Mouse (Mus musculus) gastrocnemius, postnatal 14 days (tissue): ENCODE measurements at regions not wholly inside any gene's neighbourhood (a gene's known extent, or its start where the extent isn't known, plus 50 kb on each side); places are given as distances from the start of the nearest gene placed in this dataset.

Experiments used
- DNase-seq: peaks from one replicate; pipeline ENCODE4 v3.0.0; 2021; ENCODE audit warnings: mixed read lengths
- intact Hi-C: fragments of 180-260 bp; cut with DNase I; formaldehyde crosslinking; loops from one replicate; pipeline ENCODE4 v1.15.1; 2025; ENCODE audit warnings: low total_unique reads

DNA sequence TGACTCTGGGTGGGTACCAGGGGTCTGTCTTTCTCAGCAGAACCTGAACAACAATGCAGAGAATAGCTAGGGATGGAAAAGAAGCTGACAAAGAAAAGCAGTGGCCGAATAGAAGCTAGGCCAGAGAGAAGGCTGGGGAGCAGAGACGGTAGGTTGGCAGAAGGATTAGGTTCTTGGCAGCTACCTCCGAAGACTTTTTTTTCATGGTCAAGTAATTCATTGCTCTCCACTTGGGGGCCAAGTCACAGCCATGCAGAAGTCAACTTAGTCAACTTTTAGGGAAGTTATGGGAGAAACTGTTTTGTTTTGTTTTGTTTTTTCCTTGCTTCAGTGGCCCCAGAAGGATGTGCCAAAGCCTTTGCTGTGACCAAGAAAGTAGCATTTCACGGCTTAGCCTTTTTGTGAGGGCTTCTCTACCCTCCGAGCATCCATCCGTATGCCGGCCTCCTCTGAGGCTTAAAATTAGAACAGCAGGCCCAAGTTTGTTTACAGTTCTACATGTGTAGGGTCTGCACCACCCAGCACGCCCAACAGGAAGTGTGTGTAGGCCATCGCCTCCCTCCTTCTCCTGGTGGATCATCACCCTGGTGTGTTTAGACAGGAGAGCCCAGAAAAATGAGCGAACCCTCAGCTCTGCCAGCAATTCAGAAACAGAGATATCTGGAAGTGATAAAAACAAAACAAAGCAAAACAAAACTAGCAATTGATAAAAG lies 226.2 kb downstream of the Tbx18 start:
- intact Hi-C loops, result no loop called here
- DNase-seq, result no peak

GRCm38 (mm10) chr9:87464141-87464540 lies 208.8 kb upstream of the Cep162 start:
- intact Hi-C loops, result no loop called here
- peak; percentile 22 for DNase-seq

- intact Hi-C loops, result no loop called here
- DNase-seq, result no peak
These were observed 197.9 kb upstream of the Cep162 start for GRCm38 (mm10) chr9:87453261-87453660.

DNA sequence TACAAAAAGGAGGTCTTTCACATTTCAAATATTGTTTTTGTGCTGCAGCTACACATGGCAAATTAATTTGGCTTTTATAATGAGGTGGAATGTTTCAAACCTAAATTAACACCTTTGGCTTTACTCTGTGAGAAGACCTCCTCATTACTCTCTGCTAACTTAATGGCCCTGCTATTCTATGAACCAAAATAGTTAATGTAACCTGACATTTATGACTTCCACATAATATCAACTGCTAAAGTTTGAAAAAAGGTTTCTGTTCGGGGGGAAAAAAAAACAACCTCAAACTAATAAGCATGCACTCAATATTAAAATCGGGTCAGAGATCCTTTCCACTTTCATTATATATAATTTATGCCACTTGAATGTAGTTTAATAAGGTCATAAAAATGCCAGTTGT lies 197.2 kb upstream of the Cep162 start:
- no peak for DNase-seq
- intact Hi-C loops, result no loop called here

DNA sequence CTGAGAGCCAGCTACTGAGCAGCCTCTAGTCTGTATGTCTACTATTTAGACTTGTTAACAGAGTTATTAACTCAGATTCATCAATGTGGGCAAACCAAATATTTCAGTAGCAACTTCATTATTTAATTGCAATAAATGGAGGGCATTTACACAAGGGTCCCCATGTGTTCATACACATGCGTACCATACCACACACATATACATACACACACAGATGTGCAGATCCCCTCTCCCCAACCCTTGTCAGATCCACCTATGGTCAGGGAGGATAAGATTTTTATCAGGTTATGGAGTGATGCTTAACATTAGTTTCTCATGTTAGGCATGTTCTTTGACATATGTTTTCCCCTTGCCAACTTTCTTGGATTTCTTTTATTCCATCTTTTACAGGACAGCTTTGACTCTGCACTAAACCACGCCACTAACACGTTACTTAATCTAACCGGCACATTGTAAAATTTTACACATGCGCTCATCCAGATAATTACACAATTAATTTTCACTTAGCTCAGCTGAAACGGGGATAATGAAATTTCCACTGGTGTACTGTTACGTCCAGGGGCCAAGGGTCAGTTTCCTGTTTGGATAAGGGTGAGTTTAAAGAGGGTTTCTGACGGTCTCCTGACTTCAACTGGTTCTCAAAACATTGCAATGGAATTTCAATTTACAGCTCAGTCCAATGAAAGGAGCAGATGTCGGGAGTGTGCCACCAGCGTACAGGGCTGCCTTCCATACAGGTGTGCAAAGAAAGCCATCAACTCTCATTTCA lies 188.3 kb upstream of the Cep162 start:
- intact Hi-C loops, result no loop called here
- no peak for DNase-seq

DNA sequence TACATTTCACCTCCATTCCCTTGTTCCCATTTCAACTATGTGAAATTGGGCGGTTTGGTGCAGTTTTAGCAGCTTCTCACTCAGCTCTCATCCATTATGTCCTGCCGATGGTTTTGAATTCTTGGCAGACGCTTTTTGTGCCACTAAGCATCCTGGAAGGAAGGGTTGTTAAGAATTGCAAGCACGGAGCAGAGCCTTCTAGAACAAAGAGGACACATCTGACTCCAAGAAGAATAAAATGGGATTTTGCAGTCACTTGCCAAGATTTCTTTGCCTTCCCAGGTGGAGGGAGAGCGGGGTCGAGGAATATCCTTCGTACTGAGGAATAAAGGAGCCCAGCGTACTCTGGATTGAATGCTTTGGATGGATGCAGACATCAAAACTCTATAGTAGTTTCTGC lies 176.7 kb upstream of the Cep162 start:
- intact Hi-C loops, result no loop called here

GRCm38 (mm10) chr9:87431523-87431922 lies 176.2 kb upstream of the Cep162 start:
- no peak for DNase-seq
- intact Hi-C loops, result no loop called here

More for the DNA sequence above, 176.7 kb upstream of the Cep162 start:
- no peak for DNase-seq

DNA sequence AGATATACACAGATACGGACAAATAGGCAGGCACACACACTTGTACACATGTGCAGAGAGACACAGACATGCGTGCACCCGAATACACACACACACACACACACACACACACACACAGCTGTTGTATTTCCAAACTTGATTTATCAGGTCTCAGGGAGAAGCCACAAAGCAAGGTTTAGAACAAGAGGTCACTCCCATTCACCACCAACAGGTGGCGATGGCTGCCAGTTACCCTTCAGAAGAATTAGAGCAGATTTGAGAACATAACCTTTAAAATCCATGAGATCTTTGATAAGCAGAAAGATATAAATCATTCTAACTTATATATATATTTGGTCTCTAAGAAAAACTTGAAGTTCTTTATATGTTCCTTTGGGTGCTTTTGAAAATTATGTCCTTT lies 169.9 kb upstream of the Cep162 start:
- DNase-seq, result peak; percentile 18
- intact Hi-C loops, result loop anchor here (10.0 kb wide), 1 partner anchor 800 kb away; no protein-coding TSS in a partner anchor

GRCm38 (mm10) chr9:87421175-87421574 lies 165.8 kb upstream of the Cep162 start:
- DNase-seq, result no peak
- intact Hi-C loops, result loop anchor here (10.0 kb wide), 1 partner anchor 804 kb away; no protein-coding TSS in a partner anchor

GRCm38 (mm10) chr9:87419376-87419775 lies 164.0 kb upstream of the Cep162 start:
- intact Hi-C loops, result no loop called here

DNA sequence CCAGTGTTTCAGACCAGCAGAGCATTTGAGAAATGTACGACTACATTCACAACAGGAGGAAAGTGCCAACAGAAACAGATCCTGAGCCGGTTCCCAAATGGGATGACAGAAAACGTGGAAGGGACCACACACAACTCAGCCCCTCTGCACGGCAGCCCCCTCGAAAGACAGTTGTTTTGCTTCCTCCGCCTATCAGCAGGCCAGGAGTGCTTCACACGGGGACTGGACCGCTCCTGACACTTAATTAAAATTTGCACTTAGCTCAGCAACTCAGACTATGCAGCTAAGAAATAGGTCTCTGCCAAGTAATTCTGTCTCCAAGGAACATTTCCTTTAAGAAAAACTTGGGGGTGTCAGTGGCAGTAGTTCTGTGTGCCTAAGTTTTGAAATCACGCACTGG lies 157.6 kb upstream of the Cep162 start:
- no peak for DNase-seq
- intact Hi-C loops, result no loop called here

More at GRCm38 (mm10) chr9:87419376-87419775, 164.0 kb upstream of the Cep162 start:
- peak; percentile 39 for DNase-seq

GRCm38 (mm10) chr9:87411044-87411443 lies 155.7 kb upstream of the Cep162 start:
- intact Hi-C loops, result no loop called here
- no peak for DNase-seq

DNA sequence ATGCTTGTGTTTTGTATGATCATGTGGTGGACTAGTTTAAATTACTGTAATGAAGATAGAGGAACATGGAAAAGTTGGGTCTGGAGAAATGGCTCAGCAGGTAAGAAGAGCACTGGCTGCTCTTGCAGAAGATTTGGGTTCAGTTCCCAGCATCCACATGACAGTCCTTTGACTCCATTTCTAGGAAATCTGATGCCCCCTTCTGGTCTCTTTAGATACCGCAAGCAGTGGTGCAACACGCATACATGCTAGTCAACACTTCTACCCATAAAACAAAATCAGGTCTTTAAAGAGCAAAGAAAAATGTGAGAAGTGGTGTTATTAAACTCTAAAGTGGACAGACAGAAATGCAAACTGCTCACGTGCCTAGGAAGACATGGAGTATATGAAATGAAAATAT lies 154.4 kb upstream of the Cep162 start:
- intact Hi-C loops, result no loop called here
- DNase-seq, result no peak

GRCm38 (mm10) chr9:87408805-87409204 lies 153.5 kb upstream of the Cep162 start:
- intact Hi-C loops, result no loop called here
- DNase-seq, result no peak

DNA sequence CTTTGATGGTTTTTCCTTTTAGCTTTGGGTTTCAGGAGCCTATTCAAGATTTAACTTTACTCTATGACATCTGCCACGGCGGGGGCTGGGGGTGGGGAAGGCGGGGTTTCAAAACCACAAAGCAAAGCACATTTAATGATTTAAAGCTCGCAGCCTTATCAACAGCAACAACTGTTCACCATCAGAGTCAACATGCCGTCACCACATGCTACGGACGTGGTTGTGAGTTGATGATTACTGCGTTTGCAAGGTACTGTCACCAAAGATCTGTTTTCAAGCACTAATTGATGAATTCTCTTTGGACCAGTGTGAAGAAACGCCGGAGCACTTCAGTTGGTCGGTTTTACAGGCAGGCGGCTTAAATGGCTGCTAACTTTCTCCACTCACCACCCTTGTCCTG lies 151.1 kb upstream of the Cep162 start:
- no peak for DNase-seq
- intact Hi-C loops, result no loop called here

DNA sequence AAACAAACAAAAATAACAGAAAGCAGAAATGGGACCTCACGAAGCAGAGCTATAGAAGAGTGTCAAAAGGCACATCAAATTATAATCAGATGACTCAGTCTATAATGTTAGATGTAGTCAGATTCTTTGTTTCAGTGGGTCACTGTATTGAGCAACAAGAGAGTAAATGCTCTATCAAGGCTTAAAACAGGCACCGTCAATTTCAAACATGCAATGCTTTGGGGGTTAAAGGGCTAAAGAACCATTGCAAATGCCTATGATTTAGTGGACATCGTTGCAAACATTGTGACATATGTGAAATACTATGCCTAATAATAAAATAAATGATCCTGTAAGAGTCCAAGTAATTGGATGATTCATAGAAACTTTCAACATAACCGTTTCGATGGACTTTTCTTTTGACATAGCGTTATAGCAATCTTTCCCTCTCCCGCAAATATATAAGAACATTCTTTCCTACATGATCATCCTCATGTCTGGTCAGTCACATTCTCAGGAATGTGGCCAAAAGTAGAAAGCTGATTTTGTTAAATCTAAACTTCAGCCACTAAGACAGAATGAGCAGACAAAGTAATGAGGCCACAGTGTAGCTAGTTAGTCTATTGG lies 149.9 kb upstream of the Cep162 start:
- intact Hi-C loops, result no loop called here
- DNase-seq, result no peak

DNA sequence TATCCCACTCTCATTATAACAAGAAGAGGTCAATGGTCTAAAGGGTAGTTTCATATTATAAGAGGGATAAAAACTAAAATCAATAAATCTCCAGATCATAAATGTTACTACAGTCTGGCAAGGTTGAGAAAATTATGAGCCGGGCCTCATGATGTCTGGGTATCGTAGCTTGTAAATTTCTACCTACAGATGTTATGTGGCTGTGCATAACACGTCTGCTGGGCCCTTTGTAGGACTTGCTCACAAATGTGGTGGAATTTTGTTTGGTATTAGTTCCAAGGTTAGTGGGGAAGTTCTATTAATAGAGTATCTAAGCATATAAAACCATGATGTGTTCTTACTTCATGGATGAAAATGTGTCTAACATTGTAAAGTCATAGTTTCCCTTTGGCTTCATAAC lies 146.7 kb upstream of the Cep162 start:
- intact Hi-C loops, result no loop called here
- no peak for DNase-seq

DNA sequence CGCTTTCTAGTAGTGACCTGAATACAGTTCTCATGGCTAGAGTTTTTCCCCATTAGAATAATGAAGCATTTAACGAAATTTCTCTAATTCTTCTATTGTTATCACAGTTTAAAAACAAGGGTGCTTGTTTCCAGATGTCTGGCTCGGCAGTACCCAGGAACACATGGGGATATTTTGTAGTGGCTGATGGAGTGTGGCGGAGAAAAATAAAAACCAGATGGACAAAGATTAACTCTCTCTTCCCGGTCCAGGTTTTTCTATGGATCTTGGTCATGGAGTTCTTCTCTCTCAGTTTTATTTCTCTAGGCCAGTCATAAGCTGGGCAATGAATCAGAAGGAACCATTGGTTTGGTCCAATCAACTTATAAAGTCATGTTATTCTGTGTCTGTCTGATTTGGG lies 132.2 kb upstream of the Cep162 start:
- intact Hi-C loops, result no loop called here
- no peak for DNase-seq

DNA sequence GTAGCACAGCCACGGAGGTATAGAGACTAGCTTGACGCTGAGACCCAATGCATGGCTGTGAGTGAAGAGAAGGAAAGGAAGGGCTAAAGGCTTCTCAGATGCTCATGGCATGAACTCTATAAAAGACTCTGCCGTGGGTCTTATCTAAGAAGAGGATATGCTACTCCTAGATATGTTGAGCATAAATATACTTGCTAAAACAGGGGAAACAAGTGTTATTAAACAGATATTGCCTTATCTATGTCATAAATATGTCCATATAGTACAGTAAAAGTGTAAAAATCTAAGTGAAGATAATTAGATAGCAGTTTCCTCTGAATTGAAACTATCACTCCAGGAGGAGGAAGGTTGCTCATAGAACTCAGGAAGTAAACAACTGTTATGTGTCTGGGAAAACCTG lies 128.2 kb upstream of the Cep162 start:
- no peak for DNase-seq
- intact Hi-C loops, result no loop called here

DNA sequence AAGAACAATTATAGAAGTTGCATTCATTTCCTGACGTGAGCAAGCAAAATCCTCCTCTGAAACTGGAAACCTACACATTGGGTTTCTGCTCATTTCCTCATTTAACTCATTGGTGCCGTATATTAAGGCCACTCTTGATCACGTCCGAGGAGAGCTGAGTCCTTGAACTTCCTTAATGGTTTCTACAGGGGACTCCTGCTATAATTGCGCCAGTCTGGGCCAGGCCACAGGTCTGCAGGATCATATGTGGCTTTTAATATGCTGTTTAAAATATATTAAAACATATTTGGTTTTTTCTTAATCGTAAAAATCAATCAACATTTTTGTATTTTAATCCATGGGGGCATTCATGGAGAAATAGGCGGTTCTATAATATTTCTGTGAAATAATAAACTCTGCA lies 122.6 kb upstream of the Cep162 start:
- intact Hi-C loops, result no loop called here
- no peak for DNase-seq
